9 mouse cellular contexts compared by ENCODE assay signal in the genomic region with DNA sequence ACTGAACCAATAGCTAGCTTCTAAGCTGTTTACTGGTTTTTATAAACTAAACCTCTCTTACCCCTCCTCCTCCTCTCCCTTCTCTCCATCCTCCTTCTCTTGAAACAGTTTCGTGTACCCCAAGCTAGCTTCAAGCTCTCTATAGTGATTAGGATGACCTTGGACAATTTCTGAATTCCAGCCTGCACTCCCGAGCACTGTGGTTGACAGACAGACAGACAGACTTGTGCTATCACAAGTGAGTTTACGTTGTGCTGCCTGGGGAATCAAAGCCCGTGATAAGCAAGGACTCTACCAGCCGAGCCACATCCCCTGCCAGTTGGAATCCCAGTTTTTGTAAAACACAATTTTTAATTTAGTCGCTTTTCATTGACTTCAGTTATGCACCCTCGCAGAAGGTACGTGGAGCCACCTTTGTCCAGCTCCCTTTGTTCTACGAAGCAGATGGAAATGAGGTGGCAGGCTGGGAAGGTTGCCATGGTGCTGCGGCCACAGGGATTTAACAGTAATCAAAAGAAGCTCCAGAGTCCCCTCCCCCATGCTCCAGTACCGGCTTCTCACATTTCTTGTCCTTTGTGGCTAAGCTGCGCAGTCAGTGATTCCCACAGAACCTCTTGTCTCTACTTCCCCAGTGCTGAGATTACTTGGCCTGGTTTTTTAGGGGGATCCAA. TPM values are rescaled to one million over a fixed set of nuclear protein-coding genes. Genes with fewer than 3 reads are reported as not detected.
DNase-seq lines count a peak whose midpoint lies in the region; ATAC-seq and TF ChIP-seq lines count a peak whose summit lies in the region.
"Had no signal": no experiment of that assay in that cellular context is flagged by ENCODE, and none has a peak within 500 bp of the region (broad histone marks: within the 10 kb centered on the region; RNA-seq: fewer than 3 reads in every experiment).

No protein-coding gene starts in this region.

- H3K4me1 ChIP-seq in hindbrain, embryonic 13.5 days (replicated peaks) = peaks cover 68% of the 10 kb centered on the region
- peaks cover 13% of the 10 kb centered on the region for H3K4me1 ChIP-seq in lung, embryonic 14.5 days (ENCODE audit: insufficient read depth)

- no peak for TF ChIP-seq CTCF in lung, embryonic 14.5 days (IDR thresholded peaks at IDR 0.05; ENCODE audit: low read depth)

- H3K36me3 ChIP-seq in hindbrain, embryonic 13.5 days = no peaks in the 10 kb centered on the region
- no peaks in the 10 kb centered on the region for H3K36me3 ChIP-seq in lung, embryonic 14.5 days (ENCODE audit: insufficient read depth)

- no peaks in the 10 kb centered on the region for H3K27me3 ChIP-seq in hindbrain, embryonic 13.5 days
- no peaks in the 10 kb centered on the region for H3K27me3 ChIP-seq in lung, embryonic 14.5 days (ENCODE audit: insufficient read depth, low read length)

- peak; percentile 80 for ATAC-seq in hindbrain, embryonic 13.5 days (ENCODE audit: low FRiP score)
- ATAC-seq in lung, embryonic 14.5 days (ENCODE audit: insufficient read depth) = peak; percentile 83
- no peak for ATAC-seq in erythroblast, adult 5-6 weeks (replicated peaks; ENCODE audit: low FRiP score, poor library complexity, severe bottlenecking)

- H3K4me3 ChIP-seq in hindbrain, embryonic 13.5 days = 0 out of 2 replicates have a peak overlapping the region, but pooled peaks have one; percentile 12
- H3K4me3 ChIP-seq in lung, embryonic 14.5 days (ENCODE audit: low read depth, low read length) = no peak overlapping the region

- H3K4me2 ChIP-seq in hindbrain, embryonic 13.5 days = peak overlapping the region; percentile 56
- H3K4me2 ChIP-seq in lung, embryonic 14.5 days = peak overlapping the region; percentile 31

- 2% methylated on average over 12 of the region's 12 CpGs for WGBS in hindbrain, embryonic 13.5 days
- 9% methylated on average over 12 of the region's 12 CpGs for WGBS in lung, embryonic 14.5 days

- peak overlapping the region; percentile 61 for H3K9ac ChIP-seq in hindbrain, embryonic 13.5 days
- no peak overlapping the region for H3K9ac ChIP-seq in lung, embryonic 14.5 days

- H3K9me3 ChIP-seq in hindbrain, embryonic 13.5 days = peaks cover 3% of the 10 kb centered on the region; the same call in 1 of the 2 replicates
- no peaks in the 10 kb centered on the region for H3K9me3 ChIP-seq in lung, embryonic 14.5 days (ENCODE audit: low read depth, low read length)

- peak overlapping the region; percentile 95 for H3K27ac ChIP-seq in hindbrain, embryonic 13.5 days
- peak overlapping the region; percentile 68 for H3K27ac ChIP-seq in lung, embryonic 14.5 days (ENCODE audit: low read depth)

- DNase-seq in gastrocnemius, postnatal 10 days = peak; percentile 52
- no peak for DNase-seq in gastrocnemius, adult 8-10 months (ENCODE audit: low spot score in 2 of 2)
- DNase-seq in ES-CJ7 (ENCODE audit: low read depth, low spot score) = peak; percentile 94
- peak; percentile 94 for DNase-seq in embryo, embryonic 11 days
- peak; percentile 91 for DNase-seq in lung, embryonic 14.5 days
- DNase-seq in retina, postnatal 7 days (ENCODE audit: low read depth, low spot score) = peak; percentile 75

RNA-seq across cellular contexts. Expression of a gene that starts 15.3 kb away (rescaled TPM):
- 100 to 1,000 TPM; 171 to 195 TPM for total RNA-seq in gastrocnemius, postnatal 10 days (2021)
- total RNA-seq in gastrocnemius, adult 8-10 months (2022) = 10 to 100 TPM; 12.6 to 24.0 (median 18.4) TPM
- 15,152 and 15,804 TPM in 2 replicates for polyA plus RNA-seq in hindbrain, embryonic 13.5 days (2015; fragmentation: Nextera tagmentation; extraction: Ambion mirVana)
- 1,129 and 1,167 TPM in 2 replicates for polyA plus RNA-seq in lung, embryonic 14.5 days (2014; fragmentation: Nextera tagmentation; extraction: Ambion mirVana)
- total RNA-seq in erythroblast, adult 5-6 weeks (2015; ENCODE audit: low replicate concordance) = 15.3 and 19.6 TPM in 2 replicates
- total RNA-seq in erythroblast, adult 5-6 weeks (2017; ENCODE audit: low replicate concordance) = 4.3 and 5.9 TPM in 2 replicates

RNA-seq across cellular contexts. Expression of a gene that starts 15.5 kb away (rescaled TPM):
- not detected for total RNA-seq in gastrocnemius, postnatal 10 days (2021)
- total RNA-seq in gastrocnemius, adult 8-10 months (2022) = not detected
- polyA plus RNA-seq in hindbrain, embryonic 13.5 days (2015; fragmentation: Nextera tagmentation; extraction: Ambion mirVana) = not detected in 2 replicates
- polyA plus RNA-seq in lung, embryonic 14.5 days (2014; fragmentation: Nextera tagmentation; extraction: Ambion mirVana) = not detected in 2 replicates
- total RNA-seq in erythroblast, adult 5-6 weeks (2015; ENCODE audit: low replicate concordance) = not detected in 2 replicates
- 4.7 TPM in 1 of 2 replicates, not detected in the other for total RNA-seq in erythroblast, adult 5-6 weeks (2017; ENCODE audit: low replicate concordance)
- total RNA-seq: heart, adult 18-20 months had no signal

RNA-seq across cellular contexts. Expression of a gene that starts 34.5 kb away (rescaled TPM):
- total RNA-seq in gastrocnemius, postnatal 10 days (2021) = 100 to 1,000 TPM; 188 to 204 TPM
- 10 to 100 TPM; 12.6 to 24.6 (median 20.3) TPM for total RNA-seq in gastrocnemius, adult 8-10 months (2022)
- 1,016 and 1,054 TPM in 2 replicates for polyA plus RNA-seq in hindbrain, embryonic 13.5 days (2015; fragmentation: Nextera tagmentation; extraction: Ambion mirVana)
- 2,161 and 2,216 TPM in 2 replicates for polyA plus RNA-seq in lung, embryonic 14.5 days (2014; fragmentation: Nextera tagmentation; extraction: Ambion mirVana)
- 804 and 902 TPM in 2 replicates for total RNA-seq in erythroblast, adult 5-6 weeks (2015; ENCODE audit: low replicate concordance)
- 180 and 247 TPM in 2 replicates for total RNA-seq in erythroblast, adult 5-6 weeks (2017; ENCODE audit: low replicate concordance)

RNA-seq across cellular contexts. Expression of a gene that starts 50.8 kb away (rescaled TPM):
- total RNA-seq in gastrocnemius, postnatal 10 days (2021) = 1 to 10 TPM; 8.1 to 9.9 TPM
- total RNA-seq in gastrocnemius, adult 8-10 months (2022) = 1 to 10 TPM; 3.7 to 5.0 (median 4.2) TPM
- 37.7 and 38.3 TPM in 2 replicates for polyA plus RNA-seq in hindbrain, embryonic 13.5 days (2015; fragmentation: Nextera tagmentation; extraction: Ambion mirVana)
- 4.5 and 5.5 TPM in 2 replicates for polyA plus RNA-seq in lung, embryonic 14.5 days (2014; fragmentation: Nextera tagmentation; extraction: Ambion mirVana)
- 2.3 and 3.3 TPM in 2 replicates for total RNA-seq in erythroblast, adult 5-6 weeks (2015; ENCODE audit: low replicate concordance)
- 10.6 and 12.8 TPM in 2 replicates for total RNA-seq in erythroblast, adult 5-6 weeks (2017; ENCODE audit: low replicate concordance)

Comparison
In these comparisons a context has a peak if more than half of its experiments do, and no peak if none do; other contexts are left out.
1. DNase-seq: peak in gastrocnemius, postnatal 10 days (single experiment), ES-CJ7 (single experiment), embryo, embryonic 11 days (single experiment), lung, embryonic 14.5 days (single experiment) and retina, postnatal 7 days (single experiment); none in gastrocnemius, adult 8-10 months (0 of 2).
2. RNA of a gene that starts 15.3 kb away (total RNA-seq): 171 to 195 TPM in gastrocnemius, postnatal 10 days; 12.6 to 24.0 TPM in gastrocnemius, adult 8-10 months and 4.3 to 19.6 TPM in erythroblast, adult 5-6 weeks; every median in the first group is over 4 times any median in the second.
3. RNA of a gene that starts 34.5 kb away (total RNA-seq): 180 to 902 TPM in erythroblast, adult 5-6 weeks and 188 to 204 TPM in gastrocnemius, postnatal 10 days; 12.6 to 24.6 TPM in gastrocnemius, adult 8-10 months; every median in the first group is over 4 times any median in the second.